Mouse (Mus musculus) skeletal muscle tissue, adult 2 months (tissue): ENCODE results near the gene Rbm28.
A peak's percentile ranks its signal among the peaks of the same experiment; 100 is the strongest.
"Not testable (repeated sequence)": the region's sequence is repeated elsewhere in the genome, so short reads cannot be mapped to it uniquely, and the experiment has no call there.

Experiments
- DNase-seq: peaks from one replicate; pipeline ENCODE4 v3.0.0-alpha.2; 2012; ENCODE audit warnings: low read depth, low spot score

Rbm28 gene

GRCm38 (mm10) chr6:29195146-29195545 is 30.3 kb upstream of the Rbm28 start:
- no peak for DNase-seq

GRCm38 (mm10) chr6:29193961-29194750 is 29.4 kb upstream of the Rbm28 start:
- no peak for DNase-seq

GRCm38 (mm10) chr6:29187936-29188335 is 23.1 kb upstream of the Rbm28 start:
- no peak for DNase-seq

GRCm38 (mm10) chr6:29179843-29180242 is 15.0 kb upstream of the Rbm28 start:
- DNase-seq = no peak

- no peak for DNase-seq
Measured at GRCm38 (mm10) chr6:29178888-29179658, 14.3 kb upstream of the Rbm28 start, which contains the start of gene Prrt4. Gene Prrt4, minus strand, starts transcription at chr6:29179584.

GRCm38 (mm10) chr6:29177901-29178879 is 13.4 kb upstream of the Rbm28 start:
- DNase-seq = no peak

- no peak for DNase-seq
Measured at GRCm38 (mm10) chr6:29175113-29175512, 10.3 kb upstream of the Rbm28 start.

- DNase-seq = no peak
Measured at GRCm38 (mm10) chr6:29174368-29174767, 9.6 kb upstream of the Rbm28 start.

- peak; percentile 43 for DNase-seq
Measured at GRCm38 (mm10) chr6:29170952-29171388, 6.2 kb upstream of the Rbm28 start.

GRCm38 (mm10) chr6:29170063-29170921 is 5.5 kb upstream of the Rbm28 start:
- DNase-seq = no peak

- no peak for DNase-seq
Measured at GRCm38 (mm10) chr6:29169675-29170062, 4.9 kb upstream of the Rbm28 start.

GRCm38 (mm10) chr6:29168871-29169270 is 4.1 kb upstream of the Rbm28 start:
- DNase-seq = no peak

- DNase-seq = no peak
Measured at GRCm38 (mm10) chr6:29166196-29166595, 1.4 kb upstream of the Rbm28 start.

- DNase-seq = not testable (repeated sequence)
Measured at GRCm38 (mm10) chr6:29161291-29161690, 3.5 kb downstream of the Rbm28 start.

- DNase-seq = no peak
Measured at GRCm38 (mm10) chr6:29160786-29161185, 4.0 kb downstream of the Rbm28 start.

- DNase-seq = no peak
Measured at GRCm38 (mm10) chr6:29156326-29156725, 8.5 kb downstream of the Rbm28 start.

- no peak for DNase-seq
Measured at GRCm38 (mm10) chr6:29150001-29150400, 14.8 kb downstream of the Rbm28 start.

GRCm38 (mm10) chr6:29147407-29148010 is 17.3 kb downstream of the Rbm28 start:
- DNase-seq = no peak

- DNase-seq = no peak
Measured at GRCm38 (mm10) chr6:29146641-29147040, 18.2 kb downstream of the Rbm28 start.
